Mouse (Mus musculus) embryonic facial prominence, embryonic 11.5 days (tissue): Measurements from ENCODE around the gene Syt3. TPM values are rescaled to one million over a fixed set of nuclear protein-coding genes. Genes with fewer than 3 reads are reported as not detected.

ENCODE experiments used
- ATAC-seq: fragments of 200-750 bp; cut with Nextera tagmentation; replicated peaks from 2 replicates; pipeline ENCODE4 v1.8.0; 2017; ENCODE audit warnings: low read depth; ENCODE audit not compliant: insufficient number of reproducible peaks, low FRiP score, low TSS enrichment
- DNase-seq: peaks from one replicate; pipeline ENCODE4 v3.0.0-alpha.2; 2015; ENCODE audit warnings: low spot score
- H3K27ac ChIP-seq: fragments of 300-500 bp; sonication (generic); replicated peaks from 2 replicates; pipeline ENCODE4 v1.5.1; 2014; ENCODE audit warnings: mild to moderate bottlenecking, low read depth, low read length, control low read depth
- H3K27me3 ChIP-seq: fragments of 300-500 bp; sonication (generic); 2 replicates; pipeline ENCODE4 v1.6.1; 2014; ENCODE audit warnings: mild to moderate bottlenecking, low read length, moderate library complexity, mixed read lengths; ENCODE audit not compliant: control insufficient read depth, insufficient read depth
- H3K36me3 ChIP-seq: fragments of 300-500 bp; sonication (generic); replicated peaks from 2 replicates; pipeline ENCODE4 v1.6.1; 2014; ENCODE audit warnings: low read depth, mild to moderate bottlenecking, low read length, moderate library complexity, mixed read lengths; ENCODE audit not compliant: control insufficient read depth, insufficient read depth
- H3K4me1 ChIP-seq: fragments of 300-500 bp; sonication (generic); 2 replicates; pipeline ENCODE4 v1.6.1; 2014; ENCODE audit warnings: low read length, mixed read lengths; ENCODE audit not compliant: control insufficient read depth, insufficient read depth
- H3K4me2 ChIP-seq: fragments of 300-500 bp; sonication (generic); 2 replicates; pipeline ENCODE4 v1.6.1; 2014; ENCODE audit warnings: low read depth, mild to moderate bottlenecking, control low read depth, low read length, moderate library complexity
- H3K4me3 ChIP-seq: fragments of 300-500 bp; sonication (generic); 2 replicates; pipeline ENCODE4 v1.5.1; 2014; ENCODE audit warnings: low read depth, low read length, control low read depth
- H3K9ac ChIP-seq: fragments of 300-500 bp; sonication (generic); replicated peaks from 2 replicates; pipeline ENCODE4 v1.6.1; 2014; ENCODE audit warnings: mild to moderate bottlenecking, control low read depth, low read length
- H3K9me3 ChIP-seq: fragments of 300-500 bp; sonication (generic); replicated peaks from 2 replicates; pipeline ENCODE4 v1.6.1; 2016; ENCODE audit warnings: mild to moderate bottlenecking, low read length, inconsistent platforms, mixed read lengths; ENCODE audit not compliant: control insufficient read depth
- WGBS: fragments of 180-500 bp; shearing (Covaris S2); extraction: QIAGEN DNeasy Blood & Tissue Kit; methylation state at CpG from one replicate; pipeline ENCODE4 v1.1.7; 2014; 5-methylcytosine and 5-hydroxymethylcytosine counted together
- polyA plus RNA-seq: library from polyadenylated mRNA; unstranded; fragments of >200 nt; fragmentation: Nextera tagmentation; extraction: Ambion mirVana; gene quantifications from 2 replicates; pipeline ENCODE4 v1.2.1, GENCODE M21; 2014

The Syt3 gene
- polyA plus RNA-seq, 1 experiment from 2014 or later = 1.4 TPM

DNA sequence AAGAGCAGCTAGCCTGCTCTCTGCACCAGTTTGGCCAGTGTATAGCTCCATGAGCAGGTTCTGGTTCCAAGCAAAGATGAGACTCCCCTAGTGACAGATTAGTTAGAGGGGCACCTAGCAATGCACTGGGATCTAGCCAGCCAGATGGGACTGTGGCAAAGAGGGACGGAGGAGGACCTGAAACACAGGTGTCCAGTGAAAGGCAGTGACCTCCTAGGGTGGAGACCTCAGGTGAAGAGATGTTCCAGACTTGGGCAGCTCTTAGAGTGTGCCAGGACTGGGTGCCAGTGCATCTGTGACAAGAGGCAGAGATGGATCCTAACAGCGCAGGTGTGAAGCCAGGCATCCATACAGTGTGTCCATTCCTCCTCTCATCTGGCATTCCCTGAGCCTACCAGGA is 55.8 kb downstream of the Syt3 start:
- Histone ChIP-seq H3K27ac (no peak overlapping the region), H3K4me3 (no peak overlapping the region), H3K36me3 (no peaks in the 10 kb centered on the region), H3K9ac (no peak overlapping the region), H3K4me2 (no peak overlapping the region), H3K9me3 (no peaks in the 10 kb centered on the region), H3K27me3 (peaks cover 39% of the 10 kb centered on the region), H3K4me1 (no peaks in the 10 kb centered on the region)
- DNase-seq = no peak
- 67% methylated on average over 2 of the region's 2 CpGs for WGBS
- no peak for ATAC-seq

DNA sequence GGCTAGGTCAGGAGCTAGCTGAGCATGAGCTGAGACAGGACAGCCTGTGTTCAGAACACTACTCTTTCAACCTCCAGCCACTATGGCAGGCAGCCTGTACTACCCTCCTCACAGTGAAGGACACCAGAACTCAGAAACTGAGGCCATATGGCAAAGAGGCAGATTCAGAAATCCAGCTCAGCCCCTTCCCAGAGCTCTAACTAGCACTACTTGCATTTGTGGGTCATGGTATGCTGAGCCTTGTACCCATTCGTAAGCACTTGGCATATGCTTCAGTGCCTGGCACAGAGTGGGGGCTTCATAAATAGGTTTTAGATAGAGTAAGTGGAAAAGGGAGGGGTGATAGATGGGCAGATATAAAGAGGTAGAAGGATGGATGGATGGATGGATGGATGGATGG is 56.6 kb downstream of the Syt3 start:
- Histone ChIP-seq H3K4me1 (no peaks in the 10 kb centered on the region), H3K9me3 (no peaks in the 10 kb centered on the region), H3K4me3 (no peak overlapping the region), H3K36me3 (no peaks in the 10 kb centered on the region), H3K27me3 (peaks cover 47% of the 10 kb centered on the region), H3K4me2 (no peak overlapping the region), H3K27ac (no peak overlapping the region), H3K9ac (no peak overlapping the region)
- DNase-seq (no peak), ATAC-seq (no peak)
- 81% methylated on average over 1 of the region's 1 CpGs for WGBS

DNA sequence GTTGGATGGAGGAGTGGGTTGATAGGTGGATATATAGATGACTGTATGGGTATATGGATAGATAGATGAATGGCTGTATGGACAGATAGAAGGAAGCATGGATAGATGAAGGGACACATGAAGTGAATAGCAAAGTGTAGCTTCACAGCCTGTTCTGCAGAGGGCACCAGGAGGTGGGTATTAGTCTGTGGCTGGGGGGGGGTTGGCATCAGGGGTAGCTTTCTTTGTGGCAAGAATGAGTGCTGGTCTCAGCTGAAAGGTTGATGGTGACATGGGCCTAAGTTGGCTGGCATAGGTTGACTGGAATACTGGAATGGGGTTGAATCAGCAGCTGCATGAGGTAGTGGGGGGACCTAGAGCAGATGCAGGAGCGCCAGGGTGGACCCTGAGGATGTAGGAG is 57.3 kb downstream of the Syt3 start:
- H3K4me2 ChIP-seq = no peak overlapping the region
- peaks cover 53% of the 10 kb centered on the region for H3K27me3 ChIP-seq
- ATAC-seq = no peak
- H3K27ac ChIP-seq = no peak overlapping the region; the same call in 1 of the 2 replicates
- no peaks in the 10 kb centered on the region for H3K4me1 ChIP-seq
- no peak overlapping the region for H3K9ac ChIP-seq
- H3K4me3 ChIP-seq = no peak overlapping the region
- H3K9me3 ChIP-seq = no peaks in the 10 kb centered on the region
- WGBS = 0% methylated on average over 1 of the region's 1 CpGs
- no peak for DNase-seq
- no peaks in the 10 kb centered on the region for H3K36me3 ChIP-seq

DNA sequence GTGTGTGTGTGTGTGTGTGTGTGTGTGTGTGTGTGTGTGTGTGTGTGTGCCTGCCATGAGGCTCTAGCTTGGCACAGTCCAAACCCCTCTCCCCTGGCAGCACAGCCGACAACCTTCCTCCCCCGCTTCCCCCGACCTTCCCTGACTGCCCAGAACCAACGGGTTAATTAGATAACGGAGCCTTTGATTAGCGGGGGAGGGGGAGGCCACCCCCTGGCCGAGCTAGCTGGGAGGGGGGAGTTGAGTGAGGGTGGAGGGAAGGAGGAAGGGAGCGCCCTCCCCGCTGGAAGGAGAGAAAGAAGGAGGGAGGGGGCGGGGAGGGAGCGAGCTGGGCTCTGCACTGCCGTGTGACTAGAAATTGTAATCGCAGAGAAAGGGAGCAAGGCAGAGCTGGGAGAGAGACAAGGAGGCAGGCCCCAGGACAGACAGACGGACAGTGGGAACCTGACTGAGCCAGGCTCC is 57.8 kb downstream of the Syt3 start:
- ATAC-seq (no peak; the same call in 1 of the 2 replicates), DNase-seq (peak; percentile 49)
- no peak overlapping the region; the same call in 1 of the 2 replicates for H3K27ac ChIP-seq
- peaks cover 56% of the 10 kb centered on the region for H3K27me3 ChIP-seq
- no peaks in the 10 kb centered on the region for H3K9me3 ChIP-seq
- peak overlapping the region; percentile 57 for H3K4me2 ChIP-seq
- H3K4me1 ChIP-seq = no peaks in the 10 kb centered on the region
- H3K9ac ChIP-seq = peak overlapping the region; percentile 61
- H3K36me3 ChIP-seq = no peaks in the 10 kb centered on the region
- WGBS = under 1% methylated on average over 13 of the region's 14 CpGs
- H3K4me3 ChIP-seq = peak overlapping the region; percentile 36

DNA sequence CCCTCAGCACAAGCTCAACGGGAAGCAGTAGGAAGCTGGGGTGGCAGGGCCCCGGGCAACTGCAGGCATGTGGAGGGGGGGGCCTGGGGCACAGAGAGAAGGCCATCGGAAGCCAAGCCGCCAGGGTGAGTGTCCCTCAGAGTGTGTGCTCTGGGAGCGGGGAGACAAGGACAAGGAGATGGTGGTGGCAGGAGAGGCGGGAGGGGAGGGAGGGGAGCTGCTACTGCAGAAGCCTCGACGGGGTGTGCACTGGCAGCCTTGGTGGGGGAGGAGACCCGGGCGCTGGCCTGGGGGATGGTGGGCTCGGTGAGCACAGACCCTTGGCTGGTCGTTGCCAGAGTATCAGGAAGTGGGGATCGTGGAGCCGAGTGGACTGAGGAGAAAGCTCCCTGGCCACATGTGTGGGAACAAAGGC is 58.5 kb downstream of the Syt3 start:
- WGBS = 0% methylated on average over 9 of the region's 14 CpGs
- H3K4me1 ChIP-seq = no peaks in the 10 kb centered on the region

DNA sequence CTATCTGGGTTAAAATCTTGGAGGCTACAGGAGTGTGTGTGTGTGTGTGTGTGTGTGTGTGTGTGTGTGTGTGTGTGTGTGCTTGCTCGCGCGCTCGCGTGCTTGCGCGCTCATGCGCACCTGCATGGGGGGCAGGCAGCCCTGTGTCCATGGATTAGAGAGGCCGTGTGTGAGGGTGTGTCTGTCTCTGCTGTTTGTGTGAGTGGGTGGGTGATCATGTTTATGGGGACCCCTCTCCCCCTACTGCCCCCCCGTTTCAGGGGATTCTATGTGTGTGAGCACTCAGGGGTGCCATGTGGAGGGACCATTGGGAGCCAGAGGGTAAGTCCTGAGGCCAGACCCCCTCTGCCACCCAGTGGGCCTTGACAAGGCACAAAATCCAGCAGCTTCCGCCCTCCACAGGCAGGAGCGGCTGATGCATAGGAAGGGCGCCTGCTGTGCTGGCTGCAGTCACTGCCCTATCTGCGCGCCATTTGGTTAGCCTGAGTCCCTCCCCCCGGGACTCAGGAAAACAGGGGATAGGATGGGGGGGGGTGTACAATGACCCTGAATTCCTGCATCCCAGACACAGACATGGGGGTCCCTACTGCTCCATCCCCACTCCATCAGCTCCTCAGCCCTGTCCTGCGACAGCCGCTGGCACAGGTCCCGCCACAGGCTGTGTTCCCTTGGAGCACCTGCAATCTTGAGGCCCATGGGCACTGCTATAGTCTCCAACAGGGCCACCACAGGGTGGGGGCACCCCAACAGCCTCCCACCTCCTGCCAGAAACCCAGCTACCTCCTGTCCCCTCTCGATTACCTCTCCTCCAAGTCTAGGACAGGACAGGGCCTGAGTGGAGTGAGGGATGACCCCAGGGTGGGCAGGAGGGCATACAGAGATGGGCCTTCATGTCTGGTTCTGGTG is 59.6 kb downstream of the Syt3 start:
- H3K4me2 ChIP-seq = peak overlapping the region; percentile 57
- H3K36me3 ChIP-seq = no peaks in the 10 kb centered on the region
- H3K9me3 ChIP-seq = no peaks in the 10 kb centered on the region
- peak; percentile 41 for ATAC-seq
- H3K4me1 ChIP-seq = no peaks in the 10 kb centered on the region
- 7% methylated on average over 20 of the region's 20 CpGs for WGBS
- H3K27me3 ChIP-seq = peaks cover 56% of the 10 kb centered on the region
- H3K27ac ChIP-seq = no peak overlapping the region
- H3K4me3 ChIP-seq = peak overlapping the region; percentile 36
- H3K9ac ChIP-seq = peak overlapping the region; percentile 61
- peak; percentile 43 for DNase-seq

More for the DNA sequence above, 58.5 kb downstream of the Syt3 start:
- ATAC-seq (0 out of 2 replicates have a peak, but pooled peaks have one; percentile 14), DNase-seq (peak; percentile 56)
- Histone ChIP-seq H3K36me3 (no peaks in the 10 kb centered on the region), H3K4me2 (peak overlapping the region; percentile 57), H3K9me3 (no peaks in the 10 kb centered on the region), H3K9ac (peak overlapping the region; percentile 61), H3K4me3 (peak overlapping the region; percentile 36), H3K27ac (0 out of 2 replicates have a peak overlapping the region, but pooled peaks have one; percentile 10), H3K27me3 (peaks cover 56% of the 10 kb centered on the region)

DNA sequence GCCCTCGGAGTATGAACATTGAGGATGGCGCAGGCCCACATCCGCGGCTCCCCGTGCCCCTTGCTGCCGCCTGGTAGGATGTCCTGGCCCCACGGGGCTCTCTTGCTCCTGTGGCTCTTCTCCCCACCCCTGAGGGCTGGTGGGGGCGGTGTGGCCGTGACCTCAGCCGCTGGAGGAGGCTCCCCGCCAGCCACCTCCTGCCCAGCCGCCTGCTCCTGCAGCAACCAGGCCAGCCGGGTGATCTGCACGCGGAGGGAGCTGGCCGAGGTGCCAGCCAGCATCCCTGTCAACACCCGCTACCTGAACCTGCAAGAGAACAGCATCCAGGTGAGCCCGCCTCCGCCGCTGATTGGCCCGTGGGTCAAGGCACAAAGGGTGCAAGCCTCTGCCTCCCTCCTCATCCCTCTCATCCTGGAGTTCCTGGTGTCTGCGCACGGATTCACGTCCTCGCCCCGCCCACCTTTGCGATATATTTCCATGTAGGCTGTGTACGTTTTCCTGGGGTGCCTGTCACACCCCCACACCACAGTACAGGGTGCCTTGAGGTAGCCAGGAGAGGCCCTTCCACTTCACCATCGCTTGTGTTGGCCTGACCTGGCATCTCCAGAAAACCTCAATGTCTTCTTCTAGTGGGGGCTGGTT is 61.1 kb downstream of the Syt3 start:
- Histone ChIP-seq H3K27ac (no peak overlapping the region), H3K4me3 (no peak overlapping the region), H3K4me2 (no peak overlapping the region; the same call in 1 of the 2 replicates), H3K36me3 (no peaks in the 10 kb centered on the region), H3K4me1 (no peaks in the 10 kb centered on the region), H3K27me3 (peaks cover 56% of the 10 kb centered on the region), H3K9me3 (no peaks in the 10 kb centered on the region), H3K9ac (no peak overlapping the region)
- DNase-seq (no peak), ATAC-seq (no peak)
- 22% methylated on average over 26 of the region's 29 CpGs for WGBS

DNA sequence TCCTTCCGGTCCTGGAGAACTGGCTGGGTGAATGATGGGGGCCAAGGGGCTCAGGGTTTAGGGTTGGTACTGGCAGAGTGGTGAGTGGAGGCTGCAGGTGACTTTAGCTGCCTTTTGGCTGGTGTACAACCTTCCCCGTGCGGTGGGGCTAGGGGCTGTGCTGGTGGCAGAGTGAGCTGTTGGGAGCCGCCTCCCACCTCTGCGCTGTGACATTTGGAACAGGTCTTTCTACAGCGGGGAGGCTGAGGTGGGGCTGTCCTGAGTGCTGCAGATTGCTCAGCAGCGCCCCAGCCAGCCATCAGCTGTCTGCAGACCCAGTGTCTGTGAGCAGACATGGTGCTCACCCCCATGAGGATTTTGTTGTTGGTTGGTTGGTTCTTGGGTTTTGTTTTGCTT is 61.6 kb downstream of the Syt3 start:
- Histone ChIP-seq H3K4me3 (no peak overlapping the region), H3K27me3 (peaks cover 51% of the 10 kb centered on the region)

More for the DNA sequence above, 61.6 kb downstream of the Syt3 start:
- ATAC-seq (no peak), DNase-seq (no peak)
- 33% methylated on average over 7 of the region's 7 CpGs for WGBS
- Histone ChIP-seq H3K4me1 (no peaks in the 10 kb centered on the region), H3K4me2 (no peak overlapping the region), H3K9me3 (no peaks in the 10 kb centered on the region), H3K36me3 (no peaks in the 10 kb centered on the region), H3K9ac (no peak overlapping the region), H3K27ac (no peak overlapping the region)
